Mouse (Mus musculus) embryo, embryonic 11 days (tissue): ENCODE measurements around the gene Apobec3.
A peak's percentile ranks its signal among the peaks of the same experiment; 100 is the strongest.
"Not testable (repeated sequence)": the region's sequence is repeated elsewhere in the genome, so short reads cannot be mapped to it uniquely, and the experiment has no call there.

Experiments
- DNase-seq: peaks from one replicate; pipeline ENCODE4 v3.0.0-alpha.2; 2015

Gene Apobec3

DNA sequence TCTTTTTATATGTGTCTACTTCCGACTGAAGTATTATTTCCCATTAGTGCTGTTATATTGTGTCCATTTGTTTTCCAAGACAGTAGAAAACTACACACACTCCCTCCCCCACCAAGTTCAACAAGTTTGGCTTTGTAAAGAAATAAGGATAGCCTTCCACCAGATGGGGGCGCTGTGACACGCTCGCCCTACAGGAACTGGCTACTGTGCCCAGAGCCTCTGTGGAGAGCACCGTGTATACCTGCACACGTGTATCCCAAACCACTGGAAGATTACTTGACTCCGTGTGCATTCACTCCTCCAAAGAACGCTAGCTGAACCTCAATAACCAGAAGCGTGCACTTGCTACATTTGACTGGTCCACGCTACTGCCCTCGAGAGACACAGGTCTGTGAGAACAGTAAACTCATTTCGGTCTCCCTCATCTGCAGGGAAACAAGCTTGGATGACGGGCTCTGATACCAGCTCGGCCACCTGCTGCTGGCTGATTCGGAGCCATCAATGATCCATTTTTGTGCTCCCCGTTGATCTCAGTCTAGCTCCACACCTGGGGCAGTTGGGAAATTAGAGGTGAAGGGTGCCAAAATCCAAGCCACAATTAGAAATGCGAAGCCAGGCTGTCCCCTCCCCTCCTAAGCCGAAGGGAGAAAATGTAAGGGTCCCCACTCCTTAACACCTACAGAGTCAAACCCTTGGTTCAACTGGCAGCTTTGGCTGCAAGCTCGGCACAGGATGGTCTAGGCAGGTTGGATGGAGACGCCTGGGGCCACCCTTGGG is at the start of gene Apobec3:
Gene Apobec3 (plus strand): TSS at position 224 of the 777 bp plus-strand sequence.
- peak; percentile 76 for DNase-seq

DNA sequence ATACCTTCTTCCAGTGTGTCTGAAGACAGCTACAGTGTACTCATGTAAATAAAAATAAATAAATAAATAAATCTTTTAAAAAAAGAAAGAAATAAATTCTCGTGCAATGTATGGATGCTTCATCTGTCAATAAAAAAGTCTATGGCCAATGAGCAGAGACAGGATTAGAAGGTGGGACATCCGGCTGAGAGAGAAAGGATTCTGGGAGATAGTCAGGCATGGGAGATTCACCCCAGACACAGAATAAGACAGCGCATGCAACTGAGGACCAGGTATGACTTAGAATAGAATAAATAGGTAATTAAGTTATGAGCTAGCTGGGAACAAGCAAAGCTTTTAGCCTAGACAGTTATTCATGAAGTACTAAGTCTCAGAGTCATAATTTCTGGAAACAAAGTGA is 48.5 kb upstream of the Apobec3 start:
- DNase-seq = no peak

DNA sequence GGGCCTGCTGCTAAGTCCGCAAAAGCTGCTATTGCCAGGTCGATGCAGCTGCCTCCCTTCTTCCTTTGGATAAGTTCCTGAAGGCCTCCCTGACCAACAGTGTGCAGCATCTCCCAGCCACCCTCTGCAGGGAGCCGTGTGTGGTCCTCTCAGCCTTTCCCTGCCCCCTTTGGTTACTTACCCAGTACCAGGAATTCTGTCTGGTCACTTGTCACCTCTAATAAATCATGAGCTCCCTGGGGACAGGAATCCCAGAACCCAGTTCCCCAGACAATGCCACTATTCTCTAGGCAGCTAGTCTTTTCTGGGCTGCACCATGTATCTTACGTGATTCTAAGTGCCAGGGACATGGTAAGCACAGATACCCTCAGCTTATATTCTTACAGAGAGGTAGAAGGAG is 45.5 kb upstream of the Apobec3 start:
- no peak for DNase-seq

DNA sequence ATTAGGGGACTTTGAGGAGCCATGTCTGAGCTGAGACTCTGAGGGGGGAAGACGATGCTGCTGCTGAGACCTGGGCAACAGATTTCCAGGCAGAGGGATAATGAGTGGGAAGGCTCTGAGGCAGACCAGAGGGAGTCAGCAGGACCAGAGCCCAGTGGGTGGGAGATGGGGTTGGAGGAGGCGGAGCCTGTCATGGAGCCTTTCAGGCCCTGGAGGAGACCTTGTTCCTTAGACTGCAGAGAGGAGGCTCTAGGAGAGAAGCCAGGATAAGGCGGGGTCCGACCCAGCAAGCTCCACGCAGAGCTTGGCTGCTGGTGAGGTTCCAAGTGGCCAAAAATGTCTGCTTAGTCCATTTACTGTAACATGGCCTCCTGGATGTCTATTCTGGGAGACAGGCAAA is 44.4 kb upstream of the Apobec3 start:
- no peak for DNase-seq

DNA sequence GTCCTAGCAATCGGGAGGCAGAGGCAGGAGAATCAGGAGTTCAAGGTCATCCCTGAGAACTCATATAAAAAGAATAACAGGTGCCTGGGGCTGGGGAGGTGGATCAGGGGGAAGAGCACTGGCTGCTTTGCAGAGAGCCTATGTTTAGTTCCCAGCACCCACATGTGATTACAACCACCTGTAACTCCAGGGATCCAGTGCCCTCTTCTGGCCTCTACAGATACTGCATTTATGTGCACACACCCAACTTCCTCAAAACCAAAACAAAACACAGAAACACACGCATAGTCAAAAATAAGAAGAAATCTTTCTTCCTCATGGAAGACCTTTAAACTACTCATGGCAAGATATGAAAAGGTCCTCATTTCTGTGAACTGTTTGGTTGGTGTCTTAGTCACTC is 41.3 kb upstream of the Apobec3 start:
- no peak for DNase-seq

DNA sequence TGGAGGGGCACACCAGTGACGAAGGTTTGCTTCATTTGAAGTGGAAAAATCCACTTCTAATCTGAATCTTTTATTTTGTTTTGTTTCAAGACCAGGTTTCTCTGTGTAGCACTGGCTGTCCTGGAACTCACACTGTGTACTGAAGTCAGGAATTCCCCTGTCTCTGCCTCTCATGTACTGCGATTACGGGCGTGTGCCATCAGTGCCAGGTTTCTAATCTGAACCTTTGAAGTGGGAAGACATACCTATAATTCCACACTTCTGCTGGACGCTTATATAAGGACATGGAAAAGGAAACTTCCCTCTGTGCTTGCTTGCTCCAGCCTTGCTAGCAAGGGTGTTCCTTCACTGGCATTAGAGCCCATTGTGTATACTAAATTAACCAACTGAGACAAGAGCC is 32.5 kb upstream of the Apobec3 start:
- DNase-seq = no peak

DNA sequence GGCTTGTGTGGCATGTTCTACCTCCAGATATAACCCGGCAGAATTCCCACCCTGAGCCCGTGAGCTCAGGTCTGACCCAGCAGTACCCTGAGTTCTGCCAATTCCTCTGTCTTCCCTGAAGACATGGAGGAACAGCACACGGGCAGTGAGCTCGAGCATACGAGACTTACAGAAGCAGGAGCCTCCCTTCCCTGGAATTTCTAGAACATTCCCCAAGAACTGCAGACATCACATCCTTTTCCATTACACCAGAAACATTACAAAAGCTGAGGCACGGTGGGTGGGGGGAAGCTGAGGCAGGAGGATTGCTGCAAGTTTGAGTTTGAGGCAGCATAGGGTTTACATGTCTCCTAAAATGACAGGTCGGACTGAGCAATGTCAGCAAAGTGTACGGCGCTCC is 31.6 kb upstream of the Apobec3 start:
- no peak for DNase-seq

DNA sequence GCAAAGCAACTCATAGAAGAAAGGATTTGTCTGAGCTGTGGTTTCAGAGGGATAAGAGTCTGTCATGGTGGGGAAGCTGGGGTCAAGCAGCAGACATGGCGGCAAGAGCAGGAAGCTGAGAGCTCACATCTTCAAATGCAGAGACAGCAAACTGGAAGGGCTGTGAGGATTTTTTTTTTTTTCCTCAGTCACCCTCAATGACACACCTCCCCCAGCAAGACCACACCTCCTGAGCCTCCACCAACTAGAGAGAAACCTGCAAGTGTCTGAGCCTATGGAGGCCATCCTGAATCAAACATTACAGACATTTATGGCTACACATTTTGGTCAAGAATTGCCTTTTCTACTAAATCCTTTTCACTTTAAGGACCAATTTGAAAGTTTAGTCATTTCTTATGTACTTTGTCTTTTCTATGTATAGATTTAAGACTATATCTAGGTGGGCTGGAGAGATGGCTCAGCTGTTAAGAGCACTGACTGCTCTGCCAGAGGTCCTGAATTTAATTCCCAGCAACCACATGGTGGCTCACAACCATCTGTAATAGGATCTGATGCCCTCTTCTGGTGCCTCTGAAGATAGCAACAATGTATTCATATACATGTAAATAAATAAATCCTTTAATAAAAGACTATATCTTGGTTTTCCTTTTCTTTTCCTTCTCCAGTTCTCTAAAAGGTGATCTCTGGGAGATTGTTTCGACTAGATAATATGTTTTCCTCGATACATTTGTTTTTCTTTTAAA is 24.0 kb upstream of the Apobec3 start:
- DNase-seq = no peak

DNA sequence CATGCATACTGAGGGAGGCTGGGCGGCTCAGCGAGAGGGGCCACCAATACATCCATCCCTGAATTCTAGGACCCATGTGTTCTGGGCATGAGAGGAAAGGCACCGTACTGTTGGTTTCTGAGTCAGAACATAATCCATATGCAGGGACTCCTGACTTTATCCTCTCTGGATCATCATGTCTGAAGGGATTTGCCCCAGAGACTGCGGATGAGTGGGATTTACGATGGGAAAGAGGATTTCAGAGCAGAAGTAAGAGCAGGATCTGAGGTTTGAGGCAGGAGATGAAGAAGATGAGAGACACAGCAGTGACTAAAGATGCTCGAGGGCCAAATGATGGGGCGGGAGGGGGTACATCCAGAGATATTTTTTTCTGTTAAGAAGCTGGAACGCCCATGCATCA is 17.9 kb upstream of the Apobec3 start:
- DNase-seq = no peak

DNA sequence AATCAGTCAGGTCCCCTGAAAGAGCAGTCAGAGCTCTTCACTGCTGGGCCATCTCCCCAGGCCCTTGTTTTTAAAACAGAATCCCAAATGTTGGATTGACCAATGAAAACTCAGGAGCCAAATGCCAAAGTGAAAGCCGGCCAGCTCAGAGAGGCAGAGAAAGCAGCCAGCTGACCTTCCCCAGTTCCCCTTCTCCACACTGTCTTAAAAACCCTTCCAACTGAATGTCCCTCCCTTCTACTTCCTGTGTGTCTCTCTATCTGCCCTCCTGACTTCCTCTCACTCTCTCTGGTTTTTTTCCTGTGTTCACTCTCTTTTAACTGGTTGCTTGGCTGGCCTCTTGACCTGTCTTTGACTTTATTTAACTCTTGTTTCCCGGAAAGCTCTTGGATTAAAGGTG is 17.5 kb upstream of the Apobec3 start:
- DNase-seq = no peak

DNA sequence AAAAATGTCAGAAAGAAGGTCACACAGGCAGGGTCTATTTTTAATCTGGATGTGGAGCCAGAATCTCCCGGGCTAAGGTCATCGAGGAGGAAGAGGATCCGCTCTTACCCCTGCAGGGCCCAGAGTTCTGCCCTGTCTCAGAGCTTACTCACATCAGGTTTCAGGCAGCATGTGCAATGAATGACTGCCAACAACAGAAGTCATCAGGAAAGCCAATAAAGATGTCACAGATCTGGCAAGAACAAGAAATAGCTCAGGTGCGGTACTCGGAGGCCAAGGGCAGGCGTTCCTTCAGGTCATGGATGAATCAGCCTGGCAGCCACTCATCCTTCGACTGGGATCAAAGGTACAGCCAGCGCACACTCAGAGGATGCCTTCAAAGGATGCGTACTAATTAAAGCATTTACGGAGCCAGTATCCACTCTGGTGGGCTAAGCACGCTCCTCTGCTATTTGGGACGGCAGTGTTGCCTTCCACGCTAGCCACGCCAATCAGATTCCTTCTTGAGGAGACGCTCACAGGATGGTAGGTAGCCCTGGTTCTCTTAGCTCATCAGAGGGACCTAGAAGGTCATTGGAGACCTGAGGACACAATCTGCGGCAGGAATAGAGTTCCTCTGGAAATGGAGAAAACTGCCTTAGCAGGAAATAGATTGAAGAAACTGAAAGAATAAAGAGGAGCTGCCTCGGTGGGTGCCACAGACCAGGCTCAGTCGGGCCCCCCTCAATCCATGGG is 16.0 kb upstream of the Apobec3 start:
- no peak for DNase-seq

DNA sequence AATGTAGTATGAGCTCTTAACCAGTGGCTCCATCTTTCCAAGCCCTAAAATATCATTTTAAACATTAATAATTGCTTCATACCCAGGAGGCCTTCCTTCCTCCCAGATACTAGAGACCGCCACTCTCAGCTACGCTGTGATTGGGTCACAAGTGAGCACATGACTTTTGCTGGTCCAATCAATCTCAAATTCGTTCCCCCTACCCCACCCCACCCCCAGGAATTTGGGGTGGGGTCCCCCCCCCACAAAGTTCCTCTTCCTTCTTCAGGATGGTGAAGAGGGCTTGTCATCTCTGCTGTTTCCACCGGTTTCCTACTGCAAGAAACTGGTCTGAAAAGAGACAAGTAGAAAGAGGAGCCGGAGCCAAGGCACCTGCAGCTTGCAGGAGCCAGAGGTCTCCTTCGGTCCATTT is 12.7 kb upstream of the Apobec3 start:
- no peak for DNase-seq

DNA sequence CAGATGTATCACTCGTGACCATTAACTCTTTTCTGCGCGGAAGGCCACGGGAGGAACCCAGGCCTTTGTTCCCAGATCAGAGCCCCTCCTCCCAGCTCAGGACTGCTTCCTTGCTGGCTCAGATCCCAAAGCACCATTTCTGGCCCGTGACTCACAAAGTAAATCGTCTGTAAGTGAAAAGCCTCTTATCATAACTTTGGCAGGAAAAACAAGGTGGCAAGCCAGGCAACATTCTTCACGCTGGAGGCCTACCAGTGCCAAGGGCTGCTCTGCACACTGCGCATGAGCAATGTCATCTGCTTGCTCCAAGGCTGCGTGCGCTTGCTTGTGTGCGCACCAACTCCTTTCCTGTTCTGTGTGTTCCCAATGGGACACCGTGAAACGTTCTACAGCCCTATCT is 12.1 kb upstream of the Apobec3 start:
- peak; percentile 7 for DNase-seq

DNA sequence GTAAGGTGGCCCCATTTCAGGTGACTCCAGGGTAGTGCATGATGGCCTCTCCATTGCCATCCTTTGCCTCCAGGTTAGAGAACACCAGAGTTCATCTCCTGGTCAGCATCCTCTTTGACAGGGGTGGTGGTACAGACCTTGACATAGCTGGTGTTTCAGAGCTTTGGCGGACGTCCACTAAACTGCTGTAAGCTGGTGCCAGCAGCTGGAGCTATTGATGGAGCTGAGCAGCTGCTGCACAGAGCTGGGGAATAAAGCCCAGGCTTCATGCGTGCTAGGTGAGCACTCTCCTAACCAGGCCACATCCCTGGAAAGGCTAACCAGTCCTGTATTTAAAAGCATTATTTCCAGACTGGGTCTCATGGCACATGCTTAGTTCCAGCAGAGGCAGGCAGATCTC is 11.0 kb upstream of the Apobec3 start:
- DNase-seq = no peak

DNA sequence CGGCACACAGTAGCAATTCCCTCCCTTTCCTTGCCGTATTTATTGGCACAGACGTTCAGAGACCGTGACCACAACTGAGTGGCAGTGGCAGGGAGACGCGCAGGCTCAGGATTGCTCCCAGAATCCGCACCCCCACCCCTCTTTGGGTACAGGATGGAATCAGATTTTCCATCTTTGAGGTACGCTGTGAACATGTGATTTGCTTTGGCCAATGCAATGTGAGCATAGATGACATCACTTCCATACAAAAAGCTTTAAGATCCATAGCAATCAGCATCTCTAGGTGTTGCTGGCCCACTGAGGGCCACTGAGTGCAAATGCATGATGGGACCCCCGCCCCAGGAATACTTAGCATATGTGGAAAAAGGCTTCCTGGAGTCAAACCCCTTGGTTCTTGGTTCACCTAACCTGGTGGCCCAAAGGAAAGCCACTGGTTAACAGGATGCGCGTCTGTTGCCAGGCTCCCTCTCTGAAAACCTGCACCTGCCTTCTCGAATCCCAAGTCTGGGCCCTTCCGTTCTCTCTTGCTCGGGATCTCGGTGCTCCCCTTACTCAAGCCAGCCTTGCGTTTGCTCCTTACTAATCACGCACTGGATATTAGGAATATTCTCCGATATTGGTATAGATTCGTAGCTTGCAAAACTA is 8.7 kb upstream of the Apobec3 start:
- peak; percentile 10 for DNase-seq

DNA sequence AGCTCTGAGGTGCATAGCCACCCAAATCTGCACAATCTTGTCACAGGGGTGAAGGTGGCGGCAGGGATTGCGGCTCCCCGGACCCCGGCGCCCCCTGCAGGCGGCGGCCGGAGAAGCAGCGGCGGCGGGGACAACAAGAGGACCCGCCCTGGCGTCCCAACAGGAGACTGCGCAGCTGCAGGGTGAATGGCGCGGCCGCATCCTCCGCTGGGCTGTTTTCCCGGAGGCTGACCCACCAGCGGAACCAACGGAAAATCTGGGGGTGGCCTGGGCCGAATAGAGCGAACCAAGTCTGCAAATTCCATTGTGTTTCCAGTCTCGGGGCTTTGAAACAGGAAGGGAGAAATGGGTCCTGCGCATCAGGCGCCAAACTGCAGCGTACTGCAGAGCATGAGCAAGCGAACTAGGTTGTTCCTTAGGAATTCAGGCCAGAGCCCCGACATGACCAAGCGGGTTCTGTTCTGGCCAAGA is 8.1 kb upstream of the Apobec3 start:
- DNase-seq = peak; percentile 94

DNA sequence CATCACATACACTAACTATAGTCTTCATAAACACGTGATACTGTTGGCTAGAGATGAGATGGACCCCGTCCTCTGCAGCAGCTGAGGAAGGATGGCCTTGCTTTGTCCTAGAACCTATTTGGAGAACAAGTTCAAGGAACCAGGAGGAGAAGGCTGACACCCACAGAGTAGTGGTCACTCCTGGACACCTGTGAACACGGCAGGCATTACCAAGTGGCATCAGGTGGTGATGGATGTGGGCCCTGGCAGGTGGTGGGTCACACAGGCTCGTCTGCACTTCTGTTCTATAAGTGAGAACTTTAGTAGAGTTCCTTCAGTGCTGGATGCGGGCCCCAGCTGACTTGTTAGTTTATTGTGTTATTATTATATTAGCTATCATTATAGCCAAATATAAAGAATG is 6.6 kb upstream of the Apobec3 start:
- no peak for DNase-seq

DNA sequence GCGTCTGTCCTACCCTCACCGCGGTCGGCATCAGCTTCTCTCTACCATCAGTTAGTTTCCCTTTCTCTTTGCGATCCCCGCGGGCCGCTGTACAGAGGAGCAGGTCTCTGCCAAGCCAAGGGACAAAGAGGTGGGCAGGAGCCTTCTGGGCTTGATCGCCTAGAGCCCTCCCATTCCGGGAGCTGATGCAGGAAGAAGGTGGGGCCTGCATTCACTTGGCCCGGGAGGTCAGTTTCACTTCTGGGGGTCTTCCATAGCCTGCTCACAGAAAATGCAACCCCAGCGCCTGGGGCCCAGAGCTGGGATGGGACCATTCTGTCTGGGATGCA is 718 bp downstream of the Apobec3 start:
- DNase-seq = peak; percentile 58

DNA sequence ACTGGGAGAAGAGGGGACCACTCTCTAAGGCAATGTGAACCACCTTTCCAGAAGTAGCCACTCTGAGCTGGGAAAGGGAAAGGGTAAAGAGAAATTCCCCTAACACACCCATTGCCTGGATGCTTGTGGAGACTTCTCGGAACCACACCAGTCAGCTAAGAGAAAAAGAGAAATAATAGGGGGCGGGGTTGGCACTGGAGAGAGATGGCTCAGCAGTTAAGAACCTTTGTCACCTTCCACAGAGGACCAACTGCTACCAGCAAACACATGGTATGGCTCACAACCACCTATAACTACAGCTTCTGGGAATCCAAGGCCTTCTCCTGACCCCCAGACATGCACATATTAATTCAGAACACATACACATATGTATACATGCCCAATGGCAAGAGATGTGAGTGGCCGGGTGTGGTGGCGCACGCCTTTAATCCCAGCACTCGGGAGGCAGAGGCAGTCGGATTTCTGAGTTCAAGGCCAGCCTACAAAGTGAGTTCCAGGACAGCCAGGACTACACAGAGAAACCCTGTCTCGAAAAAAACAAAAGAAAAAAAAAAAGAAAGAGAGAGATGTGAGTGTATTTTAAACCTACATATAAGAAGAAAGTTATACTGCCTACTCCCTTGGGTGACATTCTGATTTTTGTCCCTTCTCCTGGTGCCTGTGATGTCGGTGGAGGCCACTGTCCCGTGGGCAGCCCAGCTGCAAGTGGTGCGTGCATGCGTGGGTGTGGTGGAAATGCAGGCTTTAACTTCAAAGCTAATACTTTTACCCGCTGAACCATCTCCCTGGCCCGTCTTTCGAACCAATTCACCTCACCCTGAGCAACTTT is 1.8 kb downstream of the Apobec3 start:
- no peak for DNase-seq

DNA sequence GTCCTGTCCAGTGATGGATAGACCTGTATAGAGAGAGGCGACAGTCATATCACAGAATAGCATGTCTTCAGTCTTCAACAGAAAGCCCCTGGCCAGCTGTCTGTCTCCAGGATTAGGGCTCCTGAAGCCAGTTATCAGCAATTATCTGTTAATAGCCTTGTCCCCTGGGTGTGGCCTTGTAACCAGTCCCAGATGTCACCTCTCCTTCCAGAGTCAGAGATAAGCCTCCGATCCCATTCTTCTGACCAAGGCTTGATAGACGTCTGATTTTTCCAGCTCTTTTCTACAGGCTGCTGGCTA is 2.3 kb downstream of the Apobec3 start:
- peak; percentile 20 for DNase-seq

DNA sequence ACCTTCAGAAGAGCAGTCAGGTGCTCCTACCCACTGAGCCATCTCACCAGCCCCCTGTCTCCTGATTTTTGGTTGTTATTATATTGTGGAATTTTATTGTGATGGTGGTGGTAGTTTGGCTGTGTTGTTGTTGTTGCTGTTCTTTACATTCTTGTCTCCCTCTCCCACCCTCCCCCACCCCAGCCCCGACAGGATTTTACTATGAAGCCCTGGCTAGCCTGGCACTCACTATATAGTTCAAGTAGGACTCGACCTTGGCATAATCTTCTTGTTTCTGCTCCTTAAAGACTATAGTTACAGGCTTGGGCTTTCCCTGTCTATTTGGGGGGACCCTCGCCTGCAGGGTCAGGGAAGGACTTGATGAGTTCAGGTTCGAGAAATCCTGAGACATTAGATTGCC is 2.9 kb downstream of the Apobec3 start:
- no peak for DNase-seq

DNA sequence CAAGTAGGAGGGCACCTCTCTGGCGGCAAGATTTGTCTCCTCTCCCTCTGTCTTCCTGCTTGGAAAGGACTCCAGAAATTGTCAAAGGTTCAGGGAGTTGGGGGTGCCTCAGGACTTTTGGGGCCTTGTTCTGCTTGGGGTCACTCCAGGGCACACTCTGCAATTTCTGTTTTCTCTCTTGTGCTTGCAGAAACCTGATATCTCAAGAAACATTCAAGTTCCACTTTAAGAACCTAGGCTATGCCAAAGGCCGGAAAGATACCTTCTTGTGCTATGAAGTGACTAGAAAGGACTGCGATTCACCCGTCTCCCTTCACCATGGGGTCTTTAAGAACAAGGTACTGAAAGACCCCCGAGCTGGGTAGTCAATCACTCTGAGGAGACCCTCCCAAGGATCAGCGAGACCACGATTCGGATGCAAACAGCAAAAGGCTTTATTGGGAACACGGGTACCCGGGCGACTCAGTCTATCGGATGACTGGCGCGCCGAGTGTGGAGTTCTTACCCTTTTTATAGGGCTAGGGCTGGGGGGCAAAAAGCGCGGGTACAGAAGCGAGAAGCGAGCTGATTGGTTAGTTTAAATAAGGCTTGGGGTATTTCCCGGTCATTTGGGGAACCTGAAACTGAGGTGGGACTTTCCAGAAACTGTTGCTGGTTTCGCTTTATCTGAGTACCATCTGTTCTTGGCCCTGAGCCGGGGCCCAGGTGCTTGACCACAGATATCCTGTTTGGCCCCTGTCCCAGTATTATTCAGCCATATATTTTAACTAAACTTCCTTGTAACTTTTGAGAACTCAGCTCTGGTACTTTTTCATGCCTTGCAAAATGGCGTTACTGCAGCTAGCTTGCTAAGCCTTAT is 4.0 kb downstream of the Apobec3 start:
- DNase-seq = not testable (repeated sequence)
